Mouse (Mus musculus): Measurements from ENCODE around the gene Uvrag. TPM values are rescaled to one million over a fixed set of nuclear protein-coding genes. Genes with fewer than 3 reads are reported as not detected.

The Uvrag gene
- total RNA-seq, 2 experiments from 2014 or later: 47.6 to 68.3 TPM

GRCm38 (mm10) chr7:99175666-99176065 is 34.7 kb upstream of the Uvrag start:
- no peak for DNase-seq (ENCODE audit: extremely low spot score in 1 of 2, low spot score in 2 of 2)
- no peak overlapping the region for H3K4me3 ChIP-seq
- no peak for TF ChIP-seq CTCF (IDR thresholded peaks at IDR 0.05)
- intact Hi-C loops (cut with DNase I): no loop called here
- H3K27ac ChIP-seq: no peak overlapping the region

DNA sequence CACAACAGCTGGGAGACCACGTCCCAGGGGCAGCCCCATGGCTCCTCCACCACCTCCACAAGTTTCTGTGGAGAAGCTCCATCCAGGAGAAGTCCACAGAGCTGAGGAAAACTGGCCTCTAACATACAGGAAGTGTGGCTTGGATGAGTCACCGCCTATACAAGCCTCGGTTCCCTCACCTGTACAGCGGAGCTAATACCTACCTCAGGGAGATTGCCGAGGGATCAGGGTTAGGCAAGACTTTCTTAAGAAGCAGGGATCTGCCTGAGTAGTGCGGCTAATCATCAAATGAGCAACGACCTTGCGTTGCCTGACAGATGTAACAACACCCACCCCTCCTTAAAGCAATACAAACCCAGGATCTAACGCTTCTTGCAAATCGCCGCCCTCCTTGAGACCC is 34.2 kb upstream of the Uvrag start:
- no peak for TF ChIP-seq CTCF (IDR thresholded peaks at IDR 0.05)
- intact Hi-C loops (cut with DNase I): no loop called here
- Histone ChIP-seq H3K4me3 (no peak overlapping the region), H3K27ac (no peak overlapping the region)
- no peak for DNase-seq (ENCODE audit: extremely low spot score in 1 of 2, low spot score in 2 of 2)

- no peak for TF ChIP-seq CTCF (IDR thresholded peaks at IDR 0.05)
- DNase-seq (ENCODE audit: extremely low spot score in 1 of 2, low spot score in 2 of 2): no peak
- intact Hi-C loops (cut with DNase I): no loop called here
- Histone ChIP-seq H3K4me3 (no peak overlapping the region), H3K27ac (no peak overlapping the region)
Measured at GRCm38 (mm10) chr7:99174006-99174405, 33.1 kb upstream of the Uvrag start.

GRCm38 (mm10) chr7:99172898-99173297 is 32.0 kb upstream of the Uvrag start:
- Histone ChIP-seq H3K27ac (no peak overlapping the region), H3K4me3 (no peak overlapping the region)
- intact Hi-C loops (cut with DNase I): no loop called here
- no peak for DNase-seq (ENCODE audit: extremely low spot score in 1 of 2, low spot score in 2 of 2)
- no peak for TF ChIP-seq CTCF (IDR thresholded peaks at IDR 0.05)

DNA sequence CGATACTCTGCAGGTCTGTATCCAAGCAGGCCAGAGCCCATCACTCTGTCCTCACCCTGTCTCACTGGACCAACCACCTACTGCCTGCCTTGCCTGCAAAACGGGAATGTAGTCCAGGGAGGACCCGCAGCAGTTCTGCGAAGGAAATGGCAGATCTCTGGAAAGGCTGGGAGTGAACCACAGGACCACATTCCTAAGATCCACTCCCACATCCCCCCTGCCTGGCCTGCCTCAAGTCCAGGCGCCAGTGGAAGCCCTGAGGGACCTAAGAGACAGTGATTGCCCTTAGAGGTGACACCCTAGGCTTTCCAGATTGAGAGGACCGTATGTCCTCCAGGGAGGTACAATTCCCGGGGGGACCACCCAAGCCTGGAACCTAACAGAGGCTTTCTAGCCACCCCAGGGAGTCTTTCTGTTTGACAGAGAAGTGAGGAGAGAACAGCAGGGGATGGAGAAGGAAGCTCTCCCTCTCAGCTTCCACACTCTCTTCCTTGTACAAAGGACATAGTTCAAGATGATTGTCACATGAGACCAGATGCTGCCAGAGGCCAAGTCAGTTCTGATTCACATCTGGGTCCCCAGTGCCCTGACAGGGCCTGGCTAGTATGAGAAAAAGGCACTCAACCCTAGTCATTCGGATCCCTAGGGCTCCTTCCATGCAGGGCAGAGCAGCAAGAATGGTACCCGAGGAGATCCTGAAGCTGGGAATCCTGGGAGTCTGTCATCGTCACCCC is 31.0 kb upstream of the Uvrag start:
- intact Hi-C loops (cut with DNase I): no loop called here

GRCm38 (mm10) chr7:99170519-99170918 is 29.6 kb upstream of the Uvrag start:
- no peak for DNase-seq (ENCODE audit: extremely low spot score in 1 of 2, low spot score in 2 of 2)
- intact Hi-C loops (cut with DNase I): no loop called here
- Histone ChIP-seq H3K4me3 (no peak overlapping the region), H3K27ac (no peak overlapping the region)
- TF ChIP-seq CTCF (IDR thresholded peaks at IDR 0.05): no peak

More for the DNA sequence above, 31.0 kb upstream of the Uvrag start:
- Histone ChIP-seq H3K27ac (no peak overlapping the region), H3K4me3 (no peak overlapping the region)
- TF ChIP-seq CTCF (IDR thresholded peaks at IDR 0.05): no peak
- DNase-seq (ENCODE audit: extremely low spot score in 1 of 2, low spot score in 2 of 2): no peak

- H3K27ac ChIP-seq: no peak overlapping the region
- DNase-seq (ENCODE audit: extremely low spot score in 1 of 2, low spot score in 2 of 2): no peak
- no peak for TF ChIP-seq CTCF (IDR thresholded peaks at IDR 0.05)
- intact Hi-C loops (cut with DNase I): no loop called here
- H3K4me3 ChIP-seq: no peak overlapping the region
Measured at GRCm38 (mm10) chr7:99169717-99170403, 28.9 kb upstream of the Uvrag start.

DNA sequence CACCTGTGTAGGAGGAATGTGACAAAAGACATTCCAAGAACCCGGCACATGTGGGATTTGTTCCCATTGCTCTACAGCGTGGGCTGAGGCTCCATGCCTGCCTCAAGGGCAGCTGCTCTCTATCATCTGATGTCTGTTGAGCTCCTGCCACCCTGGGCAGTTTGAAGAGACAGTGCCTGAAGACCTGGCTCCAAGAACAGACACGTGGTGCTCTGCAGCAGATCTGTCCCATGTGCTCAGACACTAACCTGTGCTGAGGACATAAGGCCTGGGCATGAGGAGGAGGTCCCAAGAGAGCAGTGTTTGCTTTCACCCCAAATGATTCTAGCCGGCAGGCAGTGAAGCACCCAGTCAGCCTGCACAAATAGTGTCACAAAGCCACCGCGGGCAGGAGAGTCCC is 27.8 kb upstream of the Uvrag start:
- Histone ChIP-seq H3K4me3 (no peak overlapping the region), H3K27ac (no peak overlapping the region)
- DNase-seq (ENCODE audit: extremely low spot score in 1 of 2, low spot score in 2 of 2): no peak
- TF ChIP-seq CTCF (IDR thresholded peaks at IDR 0.05): no peak
- intact Hi-C loops (cut with DNase I): no loop called here

- DNase-seq (ENCODE audit: extremely low spot score in 1 of 2, low spot score in 2 of 2): no peak
- intact Hi-C loops (cut with DNase I): no loop called here
- Histone ChIP-seq H3K27ac (no peak overlapping the region), H3K4me3 (no peak overlapping the region)
- no peak for TF ChIP-seq CTCF (IDR thresholded peaks at IDR 0.05)
Measured at GRCm38 (mm10) chr7:99167939-99168338, 27.0 kb upstream of the Uvrag start.

DNA sequence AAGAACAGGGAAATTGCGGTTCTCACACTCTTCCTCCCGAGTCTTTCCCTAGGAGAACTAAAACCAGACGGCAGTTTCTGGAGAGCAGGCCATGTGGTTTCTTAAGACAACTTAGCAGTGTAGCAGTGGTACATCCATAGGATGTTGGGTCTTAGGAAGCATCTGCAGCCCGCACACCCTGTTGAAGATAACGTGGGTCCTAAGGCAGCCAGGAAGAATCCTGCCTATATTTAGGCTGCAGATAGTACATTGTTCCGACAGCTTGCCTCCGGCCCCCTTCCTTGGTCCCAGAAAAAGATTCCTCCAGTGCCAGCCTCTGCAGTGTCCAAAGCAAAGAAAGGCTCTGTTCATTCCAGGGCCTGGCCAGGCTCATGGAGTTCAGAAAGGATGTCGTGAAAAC is 25.2 kb upstream of the Uvrag start:
- intact Hi-C loops (cut with DNase I): no loop called here
- Histone ChIP-seq H3K4me3 (no peak overlapping the region), H3K27ac (no peak overlapping the region; the same call in none of the 2 replicates)
- no peak for DNase-seq (ENCODE audit: extremely low spot score in 1 of 2, low spot score in 2 of 2)
- TF ChIP-seq CTCF (IDR thresholded peaks at IDR 0.05): no peak

GRCm38 (mm10) chr7:99164873-99165410 is 24.0 kb upstream of the Uvrag start:
- DNase-seq (ENCODE audit: extremely low spot score in 1 of 2, low spot score in 2 of 2): no peak
- peak overlapping the region; percentile 24; the same call in 1 of the 2 replicates for H3K27ac ChIP-seq
- TF ChIP-seq CTCF (IDR thresholded peaks at IDR 0.05): no peak
- intact Hi-C loops (cut with DNase I): no loop called here
- no peak overlapping the region for H3K4me3 ChIP-seq

DNA sequence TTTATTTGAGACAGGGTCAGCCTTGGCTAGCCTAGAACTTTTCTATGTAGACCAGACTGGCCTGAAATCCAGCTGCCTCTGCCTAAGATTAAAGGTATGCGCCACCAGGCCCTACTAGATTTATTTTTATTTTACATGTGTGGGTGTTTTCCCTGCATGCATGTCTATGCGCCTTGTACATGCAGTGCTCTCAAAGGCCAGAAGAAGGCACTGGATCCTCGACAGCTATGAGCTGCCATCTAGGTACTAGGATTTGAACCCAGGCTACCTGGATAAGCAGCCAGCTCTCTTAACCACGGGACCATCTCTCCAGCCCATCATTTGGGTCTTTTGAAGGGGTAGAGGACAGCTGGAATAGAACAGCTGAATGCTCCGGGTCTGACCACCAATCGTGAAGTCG is 21.5 kb upstream of the Uvrag start:
- Histone ChIP-seq H3K27ac (no peak overlapping the region), H3K4me3 (no peak overlapping the region)
- no peak for DNase-seq (ENCODE audit: extremely low spot score in 1 of 2, low spot score in 2 of 2)
- peak; percentile 15 for TF ChIP-seq CTCF (IDR thresholded peaks at IDR 0.05)
- intact Hi-C loops (cut with DNase I): no loop called here

Measured in left cerebral cortex, adult 2 months (tissue).